Mouse (Mus musculus) layer of hippocampus, postnatal 14 days (tissue): Measurements from ENCODE around the gene Prr5. TPM values are rescaled to one million over a fixed set of nuclear protein-coding genes. Genes with fewer than 3 reads are reported as not detected.

Experiments
- DNase-seq, 2 experiments: peaks; one replicate each; pipeline ENCODE4 v3.0.0; 2021 to 2022; ENCODE audit warnings: low spot score in 2 of 2, mixed read lengths in 1 of 2
- total RNA-seq, 2 experiments: library from RNA; stranded (reverse); gene quantifications; 2 replicates each; pipeline ENCODE4 v1.2.3; 2021

The Prr5 gene
- total RNA-seq, 2 experiments from 2014 or later = 19.2 TPM

DNA sequence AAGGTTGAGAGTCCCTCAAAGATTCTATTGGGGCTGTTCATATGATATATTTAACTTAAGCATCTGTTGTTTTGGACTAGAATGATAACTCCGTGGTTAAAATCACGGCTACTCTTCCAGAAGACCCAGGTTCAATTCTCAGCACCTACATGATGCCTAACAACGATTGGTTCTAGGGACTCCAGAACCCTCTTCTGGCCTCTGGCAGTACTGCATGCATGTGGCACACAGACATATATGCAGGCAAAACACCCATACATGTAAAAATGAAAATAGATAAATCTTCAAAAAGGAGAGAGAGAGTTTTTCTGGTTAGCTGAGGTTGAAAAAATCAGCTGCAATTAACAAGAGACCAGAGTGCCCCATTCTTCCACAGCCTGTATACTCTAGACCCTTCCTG lies 12.7 kb upstream of the Prr5 start:
- DNase-seq = no peak

- no peak for DNase-seq
These were observed 11.9 kb upstream of the Prr5 start for GRCm38 (mm10) chr15:84657384-84658064.

DNA sequence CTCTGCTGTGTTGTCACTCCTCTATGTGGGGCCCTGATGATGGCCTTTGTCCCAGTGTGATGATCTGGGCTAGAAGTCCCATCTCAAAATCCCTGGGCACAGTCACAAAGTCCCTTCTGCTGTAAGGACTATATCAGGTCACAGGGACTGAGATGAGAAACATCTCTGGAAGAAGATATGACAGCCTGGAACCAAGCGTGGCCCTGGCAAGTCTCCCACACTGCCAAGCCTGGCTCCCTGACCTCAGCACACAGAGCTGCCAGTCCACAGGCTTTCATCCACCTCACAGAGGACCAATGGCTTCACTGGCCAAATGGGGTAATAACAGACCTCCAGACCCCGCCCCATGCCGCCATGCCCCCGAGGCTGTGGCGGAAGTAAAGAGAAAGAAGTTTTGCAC lies 10.8 kb upstream of the Prr5 start:
- no peak for DNase-seq

DNA sequence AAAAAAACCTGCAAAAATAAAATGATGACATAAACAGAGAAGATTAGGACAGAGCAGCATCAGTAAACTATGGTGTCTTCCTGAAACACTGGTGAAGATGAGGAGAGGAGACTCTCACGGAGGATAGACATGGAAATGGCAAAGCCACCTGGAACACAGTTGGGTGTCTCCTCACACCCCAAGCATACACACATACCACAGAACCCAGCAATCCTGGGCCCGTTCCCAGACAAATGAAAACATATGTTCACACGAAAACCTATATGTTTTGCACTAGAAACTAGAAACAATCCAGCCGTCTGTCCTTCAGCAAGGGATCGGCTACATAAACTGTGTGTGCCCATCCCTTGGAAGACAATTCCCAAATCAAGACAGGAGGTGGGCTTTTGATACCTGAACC lies 9.6 kb upstream of the Prr5 start:
- DNase-seq = no peak

DNA sequence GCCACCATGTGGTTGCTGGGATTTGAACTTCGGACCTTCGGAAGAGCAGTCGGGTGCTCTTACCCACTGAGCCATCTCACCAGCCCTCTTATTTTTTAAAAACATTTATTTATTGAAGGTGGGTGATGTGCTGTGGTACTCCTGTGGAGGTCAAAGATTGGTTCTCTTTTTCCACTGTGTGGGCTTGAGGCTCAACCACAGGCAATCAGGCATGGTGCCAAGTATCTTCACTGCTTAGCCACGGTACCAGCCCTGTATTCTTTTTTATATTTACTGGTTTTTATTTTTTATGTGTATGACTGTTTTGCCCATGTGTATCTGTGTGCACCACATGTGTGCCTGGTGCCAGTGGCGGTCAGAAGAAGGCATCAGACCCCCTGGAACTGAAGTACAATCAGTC lies 8.1 kb upstream of the Prr5 start:
- no peak for DNase-seq

DNA sequence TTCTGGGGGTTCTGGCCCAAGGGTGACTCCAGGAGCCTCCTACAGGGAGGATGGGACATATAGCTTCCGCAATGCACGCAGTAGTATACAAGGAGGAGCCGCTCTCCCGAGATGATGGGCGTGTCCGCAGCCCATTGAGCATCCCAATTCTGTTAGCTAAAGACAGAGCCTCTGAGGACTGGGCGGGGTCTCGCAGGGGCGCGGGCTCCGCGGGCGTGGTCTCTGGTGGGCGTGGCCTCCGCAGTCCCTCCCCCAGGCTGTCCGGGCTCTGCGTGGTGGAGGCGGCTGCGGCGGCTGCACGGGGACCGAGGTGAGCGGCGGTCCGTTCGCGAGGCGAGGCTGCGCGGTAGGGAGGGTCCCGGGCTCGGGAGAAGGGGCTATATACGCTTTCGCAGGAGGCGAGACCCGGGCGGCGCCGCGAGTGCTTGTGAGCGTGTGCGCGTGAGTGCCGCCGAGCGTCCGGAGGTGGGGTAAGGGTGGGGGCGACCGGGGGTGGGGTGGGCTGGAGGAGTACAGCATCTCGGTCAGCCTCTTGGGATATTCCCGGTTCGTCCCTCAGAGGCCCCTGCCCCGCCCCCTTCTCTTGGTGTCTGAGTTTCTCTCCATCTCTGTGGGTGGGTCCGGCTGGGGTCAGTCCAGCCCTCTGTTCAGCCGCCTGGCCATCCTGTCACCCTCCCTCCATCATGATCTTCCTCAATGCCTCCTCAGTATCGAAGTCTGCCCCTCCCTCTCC lies 6.3 kb upstream of the Prr5 start:
- peak in 1 of 2 experiments; percentile 63 for DNase-seq

DNA sequence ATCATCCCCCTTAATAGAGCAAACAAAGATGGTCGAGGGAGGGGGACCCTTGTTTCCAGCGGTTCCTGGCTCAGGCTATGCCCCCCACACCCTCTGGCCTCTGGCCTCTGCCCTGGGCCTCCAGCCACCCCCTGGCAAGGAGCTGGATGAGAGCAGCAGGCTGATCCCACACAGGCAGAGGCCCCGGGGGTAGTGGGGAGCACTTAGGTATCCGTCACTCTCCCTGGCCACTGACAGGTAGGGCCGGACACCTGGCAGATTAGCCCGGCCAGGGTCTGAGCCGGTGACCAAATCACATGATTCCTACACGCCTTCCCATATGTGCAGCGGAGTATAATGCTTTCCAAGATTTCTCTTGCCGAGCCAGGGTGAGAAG lies 5.7 kb upstream of the Prr5 start:
- DNase-seq = no peak

DNA sequence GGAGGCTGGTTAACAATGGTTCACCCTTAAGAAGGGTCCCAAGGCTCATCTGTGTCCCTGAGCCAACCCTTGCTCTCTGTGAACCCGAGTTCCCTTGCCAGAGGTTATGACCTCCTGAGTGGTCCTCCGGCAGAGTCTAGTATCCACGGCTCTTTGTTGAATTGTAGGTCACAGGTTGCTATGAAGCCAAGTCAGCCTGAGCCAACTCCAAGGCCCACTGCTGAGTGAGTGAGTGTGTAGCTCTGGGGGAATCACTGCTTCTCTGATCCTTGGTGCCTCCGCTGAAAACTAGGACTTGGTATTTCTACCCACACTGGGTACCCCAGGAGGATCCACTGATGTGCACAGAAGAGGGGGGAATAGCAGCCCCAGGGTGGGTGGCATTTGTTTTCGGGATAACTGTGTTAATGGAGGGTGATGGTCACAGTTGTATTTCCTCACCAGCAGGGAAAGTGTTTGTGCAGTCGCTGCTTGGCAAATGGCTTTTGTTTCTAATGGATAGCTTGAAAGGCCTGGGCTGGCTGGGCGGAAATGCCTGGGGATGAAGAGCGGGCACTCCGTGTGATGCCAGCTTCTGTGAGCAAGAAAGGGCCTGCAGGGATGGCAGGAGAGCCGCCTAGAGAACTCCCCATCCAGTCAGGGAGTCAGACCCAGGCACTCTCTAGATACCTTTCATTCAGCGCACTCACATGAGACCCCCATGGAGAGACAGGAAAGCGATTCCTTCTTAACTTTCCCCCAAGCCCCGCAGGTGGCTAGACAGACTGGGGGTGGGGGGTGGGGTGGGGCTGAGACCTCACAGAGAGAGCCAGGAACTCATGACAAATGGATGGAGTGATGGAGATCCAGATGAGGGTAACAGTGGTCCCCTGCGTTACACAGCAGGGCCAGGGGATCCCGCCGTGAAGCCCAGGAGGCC lies 4.6 kb upstream of the Prr5 start:
- DNase-seq = peak in 1 of 2 experiments; percentile 62

GRCm38 (mm10) chr15:84665662-84666061 lies 3.8 kb upstream of the Prr5 start:
- DNase-seq = no peak

DNA sequence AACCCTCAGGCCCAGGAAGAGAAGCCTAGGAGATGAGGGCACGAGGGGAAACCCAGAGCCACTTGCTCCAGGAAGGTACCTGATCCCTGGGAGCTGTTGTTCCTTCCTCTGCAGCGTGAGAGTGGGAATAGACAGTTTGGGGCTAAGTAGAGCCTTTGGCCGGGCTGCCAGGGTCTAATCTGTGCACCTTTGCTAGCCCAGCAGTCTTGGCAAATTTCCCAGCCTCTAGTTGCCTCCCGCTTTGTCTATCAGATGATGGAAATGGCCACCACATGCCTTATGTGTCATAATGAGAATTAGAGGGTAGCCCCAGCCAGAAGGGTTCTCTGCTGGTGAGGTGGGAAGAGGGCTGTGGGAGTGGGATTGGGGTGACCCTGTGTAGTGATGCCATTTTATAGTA lies 3.4 kb upstream of the Prr5 start:
- no peak for DNase-seq

GRCm38 (mm10) chr15:84667601-84668000 lies 1.8 kb upstream of the Prr5 start:
- DNase-seq = no peak

- peak in 1 of 2 experiments; percentile 61 for DNase-seq
These were observed 594 bp downstream of the Prr5 start for GRCm38 (mm10) chr15:84669771-84670656.

GRCm38 (mm10) chr15:84670657-84671055 lies 1.2 kb downstream of the Prr5 start:
- no peak for DNase-seq

GRCm38 (mm10) chr15:84671401-84672307 lies 2.2 kb downstream of the Prr5 start:
- DNase-seq = peak; percentile 56 to 70

DNA sequence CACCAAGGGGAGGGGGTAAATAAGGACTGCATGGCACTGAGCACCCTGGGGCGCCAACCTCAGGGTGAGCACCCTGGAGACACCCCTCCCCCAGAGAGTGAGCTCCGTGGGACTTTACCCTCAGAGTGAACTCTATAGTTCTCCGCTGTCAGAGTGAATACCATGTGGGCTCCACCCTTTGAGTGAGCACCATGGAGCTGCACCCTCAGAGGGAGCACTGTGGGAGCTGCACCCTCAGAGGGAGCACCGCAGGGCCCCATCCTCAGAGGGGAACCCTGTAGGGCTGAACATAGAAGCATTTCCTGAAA lies 2.8 kb downstream of the Prr5 start:
- no peak for DNase-seq

- DNase-seq = no peak
These were observed 3.2 kb downstream of the Prr5 start for GRCm38 (mm10) chr15:84672616-84673015.

- DNase-seq = no peak
These were observed 5.1 kb downstream of the Prr5 start for GRCm38 (mm10) chr15:84674329-84675067.

GRCm38 (mm10) chr15:84675317-84675716 lies 5.9 kb downstream of the Prr5 start:
- DNase-seq = no peak

DNA sequence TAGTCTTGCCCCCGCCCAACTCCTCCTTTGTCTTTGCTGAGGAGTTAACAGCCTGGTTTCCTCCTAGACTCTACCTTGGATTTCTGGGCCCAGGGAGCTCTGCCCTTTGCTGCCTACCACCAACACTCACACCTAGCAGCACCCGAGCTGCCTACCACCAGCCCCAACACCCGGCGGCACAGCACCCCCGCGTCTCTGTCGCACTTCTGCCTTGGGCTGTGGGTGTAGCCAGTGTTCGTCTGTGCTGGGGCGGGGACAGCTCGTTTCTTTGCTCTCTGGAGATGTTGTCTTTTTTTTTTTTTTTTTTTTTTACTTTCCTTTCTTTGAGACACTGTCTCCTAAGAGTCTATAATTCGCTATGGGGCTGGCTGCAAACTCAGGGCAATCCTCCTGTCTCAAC lies 8.5 kb downstream of the Prr5 start:
- no peak for DNase-seq
